ENCODE assay signal across 20 mouse cellular contexts in the genomic region with DNA sequence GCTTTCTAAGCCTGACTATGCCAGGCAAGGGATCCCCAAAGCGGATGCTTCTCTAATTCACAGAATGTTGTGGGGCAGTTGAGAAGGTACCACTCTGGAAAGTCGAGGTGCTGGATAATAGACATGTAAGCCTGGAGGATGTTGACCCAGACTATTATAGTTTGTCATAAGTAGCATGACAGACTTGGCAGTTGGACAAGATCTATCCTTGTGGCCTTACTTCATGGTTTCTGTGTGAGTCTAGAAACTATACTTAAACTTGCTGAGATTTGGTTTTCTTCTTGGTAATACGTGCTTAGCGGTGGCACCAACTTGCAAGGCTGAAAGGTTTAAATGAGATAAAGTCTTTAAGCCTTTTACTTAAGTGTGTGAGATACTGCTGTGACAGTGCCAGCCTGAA.
"Had no signal": no experiment of that assay in that cellular context is flagged by ENCODE, and none has a peak within 500 bp of the region (broad histone marks: within the 10 kb centered on the region; RNA-seq: fewer than 3 reads in every experiment).

No protein-coding gene starts in this region.

- DNase-seq: kidney, postnatal 25 days; layer of hippocampus, adult 9-11 months; liver; lung, adult 2 months; lung, postnatal 14 days; lung, postnatal 4 days; midbrain, embryonic 14.5 days; right cerebral cortex, adult 18-20 months; right cerebral cortex, postnatal 14 days; right cerebral cortex, postnatal 4 days; spleen, adult 18-20 months; thymus, postnatal 36 days had no signal

- H3K36me3 ChIP-seq: limb, embryonic 10.5 days; limb, embryonic 13.5 days; liver, embryonic 12.5 days; liver, embryonic 15.5 days; stomach, embryonic 15.5 days had no signal

- H3K9ac ChIP-seq: limb, embryonic 13.5 days; liver, embryonic 12.5 days; liver, embryonic 15.5 days; stomach, embryonic 15.5 days had no signal

- ATAC-seq: liver, embryonic 12.5 days had no signal

- H3K4me1 ChIP-seq: limb, embryonic 10.5 days; limb, embryonic 13.5 days; liver, embryonic 12.5 days; liver, embryonic 15.5 days; stomach, embryonic 15.5 days had no signal

- H3K4me2 ChIP-seq: limb, embryonic 13.5 days; liver, embryonic 12.5 days; liver, embryonic 15.5 days; midbrain, embryonic 11.5 days; stomach, embryonic 15.5 days had no signal

- H3K27me3 ChIP-seq: limb, embryonic 13.5 days; liver, embryonic 12.5 days; liver, embryonic 15.5 days; stomach, embryonic 15.5 days had no signal

- H3K4me3 ChIP-seq: layer of hippocampus, adult 2 months; limb, embryonic 10.5 days; limb, embryonic 13.5 days; liver, embryonic 12.5 days; liver, embryonic 15.5 days; stomach, embryonic 15.5 days had no signal

- H3K9me3 ChIP-seq: limb, embryonic 10.5 days; limb, embryonic 13.5 days; liver, embryonic 12.5 days; liver, embryonic 15.5 days; stomach, embryonic 15.5 days had no signal

- H3K27ac ChIP-seq: kidney, postnatal 0 days; layer of hippocampus, adult 2 months; limb, embryonic 10.5 days; limb, embryonic 13.5 days; liver, embryonic 12.5 days; liver, embryonic 15.5 days; stomach, embryonic 15.5 days had no signal
